Mouse (Mus musculus) Muller cell, postnatal 12 days (primary cell): ENCODE results near the gene Hltf.
A peak's percentile ranks its signal among the peaks of the same experiment; 100 is the strongest.
"Not testable (repeated sequence)": the region's sequence is repeated elsewhere in the genome, so short reads cannot be mapped to it uniquely, and the experiment has no call there.

ENCODE experiments used
- DNase-seq: peaks from one replicate; pipeline ENCODE4 v3.0.0-alpha.2; 2015; ENCODE audit errors: inconsistent ontology term

Gene Hltf

DNA sequence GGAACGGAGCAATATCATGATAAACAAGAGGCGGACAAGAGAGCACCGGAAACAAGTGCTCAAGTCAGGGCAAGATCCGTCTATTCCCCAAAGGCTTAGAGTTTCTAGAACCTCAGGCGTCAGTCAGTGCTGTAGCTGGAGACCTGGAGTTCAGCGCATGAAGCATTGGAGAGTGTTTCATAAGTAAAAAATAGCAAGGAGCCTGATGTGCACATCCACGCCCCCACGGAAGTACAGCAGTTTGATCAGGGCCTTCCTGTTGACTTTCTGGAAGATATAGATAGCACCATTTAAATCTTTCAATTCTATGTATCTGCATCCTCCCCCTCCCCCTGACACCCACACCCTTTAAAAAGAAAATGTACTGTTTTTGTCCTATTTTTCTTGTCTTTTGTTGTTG is 46.7 kb downstream of the Hltf start:
- no peak for DNase-seq

DNA sequence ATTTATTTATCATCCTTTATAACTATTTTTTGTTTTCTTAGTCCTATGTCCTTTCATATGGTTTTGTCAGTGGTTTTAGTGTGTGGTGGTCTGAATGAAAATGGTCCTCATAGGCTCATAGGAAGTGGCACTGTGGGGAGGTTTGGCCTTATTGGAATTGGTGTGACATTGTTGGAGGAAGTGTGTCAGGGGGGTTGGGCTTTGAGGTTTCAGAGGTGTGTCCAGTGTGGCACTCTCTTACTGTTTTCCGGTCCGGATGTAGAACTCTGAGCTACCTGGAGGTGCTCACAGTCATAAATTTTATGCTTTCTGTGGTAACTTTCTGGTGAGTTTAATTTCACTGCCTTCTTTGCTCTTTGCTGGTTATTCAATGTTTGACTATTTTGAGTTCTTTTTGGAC is 47.2 kb downstream of the Hltf start:
- no peak for DNase-seq

DNA sequence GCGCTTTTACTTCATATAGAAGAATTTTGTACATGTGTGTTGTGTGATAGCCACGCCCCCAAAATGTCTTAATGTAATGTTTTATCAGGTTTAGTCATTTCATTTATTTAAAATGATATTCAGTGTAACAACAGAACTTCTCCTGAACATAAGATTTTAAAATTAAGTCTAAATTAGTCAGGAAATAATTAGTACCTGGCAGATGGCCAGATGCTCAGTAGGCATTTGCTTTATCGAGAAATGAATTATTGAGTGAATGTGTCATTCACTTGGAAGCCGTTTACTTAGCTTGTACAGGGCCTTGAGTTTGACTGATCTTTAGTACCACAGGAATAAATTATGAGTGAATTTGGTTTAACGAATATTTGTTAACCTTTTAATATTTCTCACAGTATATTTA is 51.3 kb downstream of the Hltf start:
- peak; percentile 54 for DNase-seq

DNA sequence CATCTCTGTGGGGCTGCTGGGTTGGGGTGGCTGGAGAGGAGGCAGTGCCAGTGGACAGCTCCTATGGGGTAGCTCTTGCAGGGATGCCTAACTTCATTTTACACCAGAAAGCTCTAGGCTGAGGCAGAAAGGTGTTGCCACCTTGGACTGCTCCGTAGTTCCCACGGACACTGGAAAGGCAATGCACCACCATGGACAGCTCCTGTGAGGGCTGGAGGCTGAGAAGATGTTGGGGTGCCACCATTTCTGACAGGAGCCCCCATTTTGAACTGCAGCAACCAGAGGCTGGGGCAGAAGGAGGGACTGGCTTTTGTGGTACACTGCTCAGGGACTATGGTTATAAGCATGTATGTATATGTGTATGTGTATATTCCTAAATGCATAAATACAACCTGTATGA is 54.3 kb downstream of the Hltf start:
- DNase-seq: no peak

DNA sequence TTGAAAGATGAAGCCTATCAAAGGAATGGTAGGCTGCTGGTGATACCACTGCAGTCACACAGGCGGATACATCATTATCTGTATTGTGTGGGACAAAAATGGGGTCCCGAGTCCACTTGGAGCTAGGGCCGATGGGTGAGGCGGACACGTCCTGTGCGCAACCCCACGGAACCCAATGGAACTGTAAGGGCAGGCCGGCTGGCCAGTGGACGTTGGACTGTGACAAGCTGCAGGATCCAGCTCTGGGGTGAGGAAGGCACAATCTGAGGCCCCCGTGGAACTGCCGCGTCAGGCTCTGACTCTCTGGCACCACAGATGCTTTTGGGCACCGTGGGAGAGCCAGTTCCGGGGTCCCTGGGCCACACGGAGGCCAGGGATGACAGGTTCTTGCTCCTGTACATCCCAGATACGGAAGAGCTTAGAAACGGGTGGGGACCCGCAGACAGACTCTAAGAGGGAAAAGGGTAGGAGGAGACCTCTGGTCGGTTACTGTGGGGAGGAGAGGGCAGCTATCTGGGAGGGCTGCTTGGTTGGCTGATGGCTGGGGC is 61.5 kb downstream of the Hltf start:
- DNase-seq: no peak

DNA sequence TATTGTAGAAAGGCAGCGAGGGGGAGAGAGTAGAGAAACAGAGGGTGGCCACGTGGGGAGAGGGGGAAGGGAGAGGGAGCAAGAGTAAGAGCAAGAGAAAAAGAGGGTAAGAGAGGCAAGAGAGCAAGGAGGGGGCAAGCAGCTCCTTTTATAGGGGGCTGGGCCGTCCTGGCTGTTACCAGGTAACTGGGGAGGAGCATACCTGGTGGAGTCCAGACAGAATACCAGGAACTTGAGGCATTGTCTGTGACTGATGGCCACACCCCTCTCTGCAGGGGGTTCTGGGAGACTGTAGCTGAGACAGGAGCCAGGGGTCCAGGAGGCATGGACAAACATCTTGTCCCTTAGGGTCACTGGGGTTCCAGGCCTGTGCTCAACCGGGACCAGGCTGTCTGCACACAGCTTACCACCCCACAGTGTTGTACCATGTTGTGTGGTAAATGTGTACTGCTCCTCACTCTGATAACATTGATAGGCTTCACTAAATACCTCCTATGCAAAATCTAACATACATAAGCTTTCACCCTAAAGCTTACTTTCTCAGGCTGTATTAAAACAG is 62.2 kb downstream of the Hltf start:
- no peak for DNase-seq

DNA sequence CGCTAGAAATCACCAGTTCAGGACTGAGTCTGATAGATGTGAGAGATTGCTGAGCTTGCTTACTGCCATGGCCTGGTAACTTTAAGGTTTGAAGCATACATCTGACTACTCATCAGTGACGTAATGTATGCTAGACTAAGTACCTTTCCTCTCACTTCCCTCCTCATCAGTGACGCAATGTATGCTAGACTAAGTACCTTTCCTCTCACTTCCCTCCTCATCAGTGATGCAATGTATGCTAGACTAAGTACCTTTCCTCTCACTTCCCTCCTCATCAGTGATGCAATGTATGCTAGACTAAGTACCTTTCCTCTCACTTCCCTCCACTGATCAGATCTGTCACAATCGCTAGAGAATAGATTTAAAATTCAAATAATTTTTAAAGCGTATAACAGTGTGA is 64.0 kb downstream of the Hltf start:
- DNase-seq: not testable (repeated sequence)

DNA sequence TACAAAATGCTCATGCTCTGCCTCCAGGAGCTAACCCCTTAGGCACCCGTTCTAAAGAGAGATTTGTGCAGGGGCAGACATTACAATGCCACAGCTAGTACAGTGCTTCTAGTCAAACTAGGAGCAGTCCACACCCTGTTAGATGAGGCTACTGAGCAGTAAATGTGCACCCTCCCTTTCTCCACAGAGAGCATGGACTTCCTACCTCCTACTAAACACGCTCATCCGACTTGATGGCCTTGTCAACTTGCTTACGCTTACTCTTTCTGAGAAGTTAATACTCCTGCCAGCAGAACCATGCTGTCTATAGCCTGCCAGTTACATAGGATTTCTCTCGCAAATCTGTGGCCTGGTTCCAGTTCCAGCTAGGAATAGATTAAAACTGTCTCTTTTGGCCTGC is 68.0 kb downstream of the Hltf start:
- DNase-seq: no peak

DNA sequence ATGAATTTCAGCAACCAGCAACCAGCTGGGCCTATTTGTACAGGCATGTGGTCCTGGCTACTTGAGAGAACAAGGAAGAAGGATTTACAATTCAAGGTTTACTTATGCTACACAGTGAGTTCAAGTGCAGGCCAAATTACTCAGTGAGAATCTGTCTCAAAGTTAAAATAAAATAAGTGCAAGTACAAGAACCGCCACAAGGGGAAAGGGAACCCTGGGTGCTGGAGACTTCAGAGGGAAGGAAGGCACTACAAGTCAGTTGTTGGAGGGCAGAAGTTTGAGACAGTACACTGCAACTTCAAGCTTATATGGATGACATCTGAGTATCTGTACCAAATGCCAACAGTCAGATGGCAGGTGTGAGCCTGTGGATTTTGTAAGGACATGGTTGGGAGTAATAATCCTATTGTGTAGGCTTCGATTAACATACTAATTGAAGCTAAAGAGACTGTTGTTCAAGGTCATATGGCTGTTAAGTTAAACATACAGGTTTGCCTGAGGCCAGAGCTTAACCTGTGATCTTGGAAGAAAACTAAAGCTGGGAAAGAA is 69.5 kb downstream of the Hltf start:
- DNase-seq: no peak

DNA sequence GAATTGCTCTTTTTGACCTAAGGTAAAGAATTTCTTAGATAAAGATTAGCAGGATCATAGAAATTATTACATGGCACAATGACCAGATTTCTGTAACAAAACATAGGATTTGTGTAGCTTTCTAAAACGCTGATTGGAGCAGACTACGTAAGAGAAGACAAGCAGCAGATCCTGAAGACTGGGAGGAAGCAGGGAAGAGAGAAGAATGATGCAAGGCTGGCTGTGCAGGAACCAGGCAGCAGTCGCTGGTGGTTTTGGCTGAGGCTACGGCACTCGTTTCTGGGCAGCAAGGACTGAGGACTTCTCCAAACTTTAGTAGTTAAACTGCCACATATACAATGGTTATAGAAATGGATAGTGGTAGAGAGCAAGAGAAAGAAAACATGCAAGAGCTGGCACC is 71.9 kb downstream of the Hltf start:
- DNase-seq: no peak

DNA sequence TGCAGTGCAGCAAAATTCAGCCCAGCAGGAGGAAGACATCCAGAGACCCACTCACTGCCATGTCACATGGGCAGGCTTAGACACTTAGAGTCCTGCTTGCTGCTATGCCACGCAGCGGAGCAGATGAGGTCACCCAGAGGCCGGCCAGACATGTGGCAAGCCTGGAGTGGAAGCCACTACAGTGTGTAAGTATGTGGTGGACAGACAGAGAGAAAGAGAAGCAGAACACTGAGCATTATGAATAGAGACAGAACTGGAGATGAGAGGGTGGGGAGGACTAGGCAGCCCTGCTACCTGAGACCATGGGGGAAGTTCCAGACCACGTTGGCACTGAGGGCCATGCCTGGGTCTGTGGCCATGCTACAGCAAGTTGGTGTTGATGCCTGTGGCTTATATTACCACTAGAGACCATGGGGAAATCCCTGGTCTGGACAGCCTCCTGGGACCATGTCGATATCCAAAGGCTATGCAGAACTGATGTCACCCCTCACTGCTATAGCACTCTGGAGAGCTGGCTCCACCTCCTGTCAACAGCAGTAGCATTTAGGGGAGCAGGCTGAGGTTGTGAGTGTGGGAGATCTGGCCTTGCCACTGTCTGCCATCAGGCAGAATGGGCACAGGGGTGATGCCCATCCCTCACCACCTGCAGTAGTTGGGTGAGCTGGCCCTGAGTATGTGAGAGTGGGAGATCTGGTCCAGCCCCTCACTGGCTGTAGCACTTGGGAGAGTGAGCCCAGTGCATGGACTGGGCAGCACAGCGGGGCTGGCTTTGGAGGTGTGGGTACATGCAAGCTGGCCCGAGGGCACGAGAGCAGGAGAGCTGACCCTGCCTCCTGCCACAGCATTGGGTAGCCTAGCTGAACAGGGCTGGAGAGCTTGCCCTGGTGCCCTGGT is 73.1 kb downstream of the Hltf start:
- DNase-seq: no peak

DNA sequence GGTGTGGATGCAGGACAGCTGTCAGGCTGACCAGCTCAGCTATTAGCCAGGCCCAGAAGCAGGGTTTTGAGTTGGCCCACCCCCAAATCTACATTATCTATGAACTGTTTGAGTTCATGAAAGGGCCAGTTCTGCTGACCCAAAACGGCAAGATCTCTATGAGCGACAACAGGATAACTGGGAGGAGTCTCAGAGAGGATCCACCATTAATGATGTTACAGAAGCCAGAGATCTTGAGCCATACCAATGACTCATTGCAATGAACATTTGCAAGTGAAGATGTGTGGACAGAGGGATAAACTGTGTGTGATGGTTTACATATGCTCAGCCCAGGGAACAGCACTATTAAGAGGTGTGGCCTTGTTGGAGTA is 73.7 kb downstream of the Hltf start:
- DNase-seq: no peak

DNA sequence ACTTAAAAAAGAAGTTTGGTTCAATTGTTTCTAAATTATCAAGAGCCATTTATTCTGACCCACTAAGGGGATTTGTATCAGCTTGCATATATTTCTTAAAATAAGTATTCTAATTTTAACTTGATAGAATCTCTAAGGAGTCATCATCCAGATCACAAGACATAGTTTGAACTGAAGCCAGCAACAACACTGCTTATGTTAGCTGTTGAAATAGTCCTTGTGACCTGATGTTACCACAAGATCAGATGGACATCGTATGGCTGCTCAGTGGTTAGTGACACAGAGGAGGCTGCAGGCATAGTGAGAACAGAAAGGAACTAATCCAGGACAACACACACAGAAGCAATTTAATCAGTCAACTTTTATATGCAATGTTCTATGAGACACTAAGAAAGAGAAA is 75.1 kb downstream of the Hltf start:
- DNase-seq: no peak

DNA sequence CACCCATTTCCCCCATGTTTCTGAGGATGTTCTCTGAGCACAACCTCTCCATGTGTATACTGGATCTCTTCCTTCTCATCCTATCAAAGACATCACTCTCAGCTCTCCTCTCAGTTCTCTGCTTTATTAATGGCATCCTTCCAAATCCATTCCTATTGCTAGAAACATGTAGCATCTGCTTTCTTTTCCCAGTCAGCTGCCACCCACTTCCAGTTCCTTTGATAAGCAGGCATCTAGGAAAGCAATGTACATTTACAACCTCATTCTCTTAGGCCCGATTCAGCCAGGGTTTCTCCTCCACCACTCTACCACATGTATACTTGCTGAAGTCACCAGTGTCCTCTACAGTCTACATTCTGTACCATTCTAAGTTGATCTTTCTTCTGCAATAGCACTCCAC is 76.1 kb downstream of the Hltf start:
- no peak for DNase-seq

DNA sequence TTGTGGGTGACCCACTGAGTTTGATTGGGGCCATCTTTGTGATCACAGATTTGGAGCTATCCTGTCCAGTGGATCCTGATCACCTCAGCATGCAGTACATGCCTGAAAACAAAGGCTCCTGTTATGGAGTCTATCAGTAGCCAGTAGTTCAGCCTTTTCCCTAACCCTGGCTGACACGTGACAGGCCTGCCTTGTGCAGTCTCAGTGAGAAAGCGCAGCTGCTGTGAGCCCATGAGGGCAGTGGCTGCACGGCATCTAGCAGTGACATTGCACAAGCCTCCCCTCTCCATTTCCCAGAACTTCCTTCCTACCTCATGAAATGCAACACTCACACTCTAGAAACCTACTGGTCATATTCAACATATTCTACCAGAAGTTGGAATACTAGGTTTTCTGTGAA is 76.9 kb downstream of the Hltf start:
- DNase-seq: no peak

DNA sequence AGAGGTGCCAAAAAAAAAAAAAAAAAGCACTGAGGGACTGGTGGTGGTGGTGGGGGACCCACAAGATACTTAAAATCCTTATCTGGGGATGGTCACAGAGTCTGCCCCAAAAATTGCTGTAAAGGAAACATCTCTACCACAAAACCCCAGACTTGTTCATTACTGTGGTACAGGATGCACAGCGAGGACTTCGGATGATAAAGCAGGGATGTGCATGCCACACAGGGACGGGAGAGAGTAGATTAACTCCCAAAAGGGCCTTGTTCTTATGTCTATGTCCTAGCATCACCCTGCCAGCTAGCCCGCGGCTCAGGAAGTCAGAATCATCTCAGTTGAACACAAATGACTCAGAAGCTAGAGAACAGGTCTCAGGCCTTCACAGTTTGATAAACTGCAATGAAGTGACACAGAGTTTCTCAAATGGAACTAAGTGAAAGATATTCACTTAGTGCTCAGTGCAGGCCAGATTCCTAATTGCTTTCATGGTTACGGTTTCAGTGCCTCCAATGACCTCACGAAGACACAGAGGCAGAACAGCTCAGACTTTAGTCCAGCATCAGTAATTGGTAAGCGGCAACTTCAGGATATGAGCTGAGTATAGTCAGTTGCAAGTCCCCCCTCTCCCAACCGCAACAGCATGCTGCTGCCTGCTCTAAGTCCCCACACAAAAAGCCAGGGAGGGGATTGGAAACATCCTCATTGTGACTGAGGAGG is 79.4 kb downstream of the Hltf start:
- DNase-seq: peak; percentile 72

DNA sequence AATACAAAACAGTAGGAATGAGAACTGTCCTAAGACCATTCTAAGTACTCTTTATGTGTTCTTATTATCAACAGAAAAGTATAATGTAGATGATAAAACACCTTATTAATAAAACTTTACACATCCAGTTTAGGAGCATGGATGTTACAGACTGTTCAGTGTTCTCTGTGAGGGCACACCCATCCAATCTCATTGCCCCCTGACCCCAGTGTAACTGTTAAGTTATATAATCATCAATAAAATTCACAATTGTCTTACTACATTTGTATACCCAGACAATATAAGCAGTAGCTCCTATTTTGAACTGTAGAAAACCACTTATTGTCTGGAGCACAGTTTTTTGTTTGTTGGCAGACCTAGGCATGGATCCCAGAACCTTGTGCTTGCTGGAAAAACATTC is 83.6 kb downstream of the Hltf start:
- no peak for DNase-seq

DNA sequence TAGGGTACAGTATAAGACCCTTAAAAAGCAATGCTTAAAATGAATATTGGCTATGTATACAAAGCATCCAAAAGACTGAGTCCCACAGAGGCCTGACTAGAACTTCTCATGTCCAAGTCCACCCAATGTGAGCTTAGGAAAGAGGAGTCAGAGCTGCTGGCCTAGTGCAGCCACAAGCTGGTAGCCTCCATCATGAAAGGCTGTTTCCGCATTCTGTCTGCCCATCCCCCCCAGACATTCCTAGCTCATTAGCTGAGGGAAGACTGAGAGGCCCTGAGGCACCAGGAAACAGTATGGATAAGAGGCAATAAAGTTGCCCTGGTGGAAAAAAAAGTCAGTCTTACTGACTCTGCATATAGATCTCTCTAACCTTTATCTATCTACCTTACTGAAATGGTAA is 84.1 kb downstream of the Hltf start:
- DNase-seq: peak; percentile 43

DNA sequence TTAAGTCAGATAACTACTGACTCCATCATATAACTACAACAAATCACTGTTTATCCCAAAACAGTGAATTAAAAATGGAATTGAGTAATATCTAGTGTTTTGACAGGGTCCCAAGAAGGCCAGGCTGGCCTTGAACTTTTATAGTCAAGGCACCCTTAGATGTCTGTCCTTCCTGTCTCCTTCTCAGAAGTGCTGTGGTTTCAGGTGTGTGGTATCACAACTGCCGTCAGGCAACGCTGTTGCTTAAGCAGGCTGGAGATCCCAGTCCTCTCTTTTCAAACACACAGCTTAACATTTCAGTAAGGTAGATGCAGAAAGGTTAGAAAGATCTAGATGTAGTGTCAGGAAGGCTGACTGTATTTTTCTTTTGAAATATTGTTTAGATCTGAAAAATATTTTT is 84.5 kb downstream of the Hltf start:
- no peak for DNase-seq

DNA sequence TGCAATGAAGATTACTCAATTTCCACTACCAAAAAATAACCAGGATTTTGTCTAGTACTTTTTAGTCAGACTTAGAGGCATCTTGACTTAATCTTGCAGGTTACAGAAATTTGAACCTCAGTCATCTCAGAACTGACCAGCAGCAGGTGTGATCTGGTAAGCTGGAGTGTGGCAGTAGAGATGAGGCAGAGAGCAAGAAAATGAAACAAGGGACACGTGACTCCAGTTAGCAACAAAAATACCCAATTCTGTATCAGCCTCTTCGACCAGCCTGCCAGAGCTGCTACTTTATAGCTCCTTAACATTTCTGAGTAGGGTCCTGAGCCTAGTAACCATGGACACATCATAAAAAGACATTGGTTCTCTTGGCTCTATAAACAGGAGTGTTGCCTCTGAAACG is 85.0 kb downstream of the Hltf start:
- no peak for DNase-seq

DNA sequence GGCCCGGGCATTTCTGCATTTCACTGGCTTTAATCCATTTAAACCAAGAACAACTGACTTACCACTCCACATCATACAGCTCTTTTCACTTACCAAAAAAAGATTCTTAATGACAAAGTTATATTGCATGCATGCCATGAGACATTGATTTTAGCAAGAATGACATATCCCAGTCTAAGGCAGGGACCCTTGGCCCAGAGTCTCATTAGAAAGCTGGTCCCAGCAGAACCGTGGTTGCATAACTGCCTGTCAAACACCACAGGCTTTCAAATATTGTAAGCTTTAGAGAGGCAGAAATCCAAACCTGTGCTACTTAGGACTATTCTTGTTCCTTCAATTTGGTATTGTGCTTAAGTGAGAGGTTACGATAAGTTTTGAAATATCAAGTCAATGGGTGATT is 86.1 kb downstream of the Hltf start:
- DNase-seq: no peak

DNA sequence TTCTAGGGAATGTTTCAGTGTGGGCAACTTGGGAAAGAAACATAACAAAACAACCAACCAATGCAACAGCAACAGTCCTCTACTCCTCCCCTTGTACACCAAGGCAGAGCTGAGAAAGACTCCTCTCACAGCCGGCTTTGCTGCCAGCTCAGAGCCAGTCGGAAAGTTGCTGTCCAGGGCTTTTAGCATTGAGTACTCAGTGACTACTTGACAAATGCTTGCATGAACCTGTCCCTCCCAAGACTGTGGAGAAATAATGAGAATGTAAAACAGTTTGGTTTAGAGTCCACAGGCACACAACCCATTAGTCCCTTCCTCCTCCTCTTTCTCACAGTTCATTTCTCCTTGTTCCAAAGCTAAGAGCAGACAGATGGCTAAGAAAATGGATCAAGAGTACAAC is 86.8 kb downstream of the Hltf start:
- DNase-seq: no peak
